Mouse (Mus musculus) liver, embryonic 13.5 days (tissue): ENCODE measurements at regions not wholly inside any gene's neighbourhood (a gene's known extent, or its start where the extent isn't known, plus 50 kb on each side); places are given as distances from the start of the nearest gene placed in this dataset.
A peak's percentile ranks its signal among the peaks of the same experiment; 100 is the strongest.

Experiments used
- ATAC-seq: fragments of 200-750 bp; cut with Nextera tagmentation; 2 replicates; pipeline ENCODE4 v1.8.0; 2017; ENCODE audit warnings: low read depth, mild to moderate bottlenecking, moderate number of reproducible peaks, moderate library complexity
- DNase-seq: peaks from one replicate; pipeline ENCODE4 v3.0.0; 2022
- H3K27ac ChIP-seq: fragments of 300-500 bp; sonication (generic); 2 replicates; pipeline ENCODE4 v1.5.1; 2015; ENCODE audit warnings: moderate library complexity, mild to moderate bottlenecking, inconsistent platforms
- H3K27me3 ChIP-seq: fragments of 300-500 bp; sonication (generic); 2 replicates; pipeline ENCODE4 v1.6.1; 2015; ENCODE audit warnings: mild to moderate bottlenecking, inconsistent platforms
- H3K36me3 ChIP-seq: fragments of 300-500 bp; sonication (generic); 2 replicates; pipeline ENCODE4 v1.6.1; 2015; ENCODE audit warnings: mild to moderate bottlenecking, inconsistent platforms
- H3K4me1 ChIP-seq: fragments of 300-500 bp; sonication (generic); replicated peaks from 2 replicates; pipeline ENCODE4 v1.6.1; 2015; ENCODE audit warnings: inconsistent platforms
- H3K4me2 ChIP-seq: fragments of 300-500 bp; sonication (generic); 2 replicates; pipeline ENCODE4 v1.6.1; 2015; ENCODE audit warnings: inconsistent platforms, mild to moderate bottlenecking, moderate library complexity
- H3K4me3 ChIP-seq: fragments of 300-500 bp; sonication (generic); replicated peaks from 2 replicates; pipeline ENCODE4 v1.5.1; 2015; ENCODE audit warnings: mild to moderate bottlenecking, inconsistent platforms
- H3K9ac ChIP-seq: fragments of 300-500 bp; sonication (generic); 2 replicates; pipeline ENCODE4 v1.6.1; 2015; ENCODE audit warnings: mild to moderate bottlenecking, inconsistent platforms
- H3K9me3 ChIP-seq: fragments of 300-500 bp; sonication (generic); replicated peaks from 2 replicates; pipeline ENCODE4 v1.6.1; 2016; ENCODE audit warnings: inconsistent platforms
- WGBS: fragments of 180-500 bp; shearing (Covaris S2); methylation state at CpG from one replicate; pipeline ENCODE4 v1.1.7; 2015; ENCODE audit not compliant: insufficient replicate concordance; 5-methylcytosine and 5-hydroxymethylcytosine counted together

DNA sequence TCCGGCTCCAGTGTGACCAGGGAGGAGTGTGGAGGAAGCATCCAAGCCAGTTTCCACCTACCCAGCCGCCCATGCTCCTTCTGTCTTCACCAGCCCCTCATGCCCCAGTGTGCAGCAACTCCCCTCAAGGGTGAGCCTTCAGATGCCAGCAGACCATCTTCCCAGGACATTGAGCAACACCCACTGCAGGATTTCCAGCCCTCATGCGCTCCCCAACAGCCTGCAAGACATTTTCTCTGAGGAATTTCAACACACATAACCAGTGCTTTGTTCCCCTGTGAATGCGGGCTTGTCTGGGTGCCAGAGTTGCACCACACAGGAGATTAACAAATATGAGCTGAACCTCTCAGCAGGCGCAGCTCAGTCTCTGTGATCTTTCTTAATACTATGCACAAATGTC is 489.3 kb upstream of the Gm10131 start:
- no peaks in the 10 kb centered on the region for H3K27me3 ChIP-seq
- DNase-seq = no peak
- no peaks in the 10 kb centered on the region for H3K4me1 ChIP-seq
- WGBS = 63% methylated on average over 5 of the region's 5 CpGs
- H3K4me2 ChIP-seq = no peak overlapping the region
- no peak overlapping the region for H3K9ac ChIP-seq
- H3K4me3 ChIP-seq = no peak overlapping the region
- no peak for ATAC-seq
- H3K27ac ChIP-seq = no peak overlapping the region
- H3K9me3 ChIP-seq = no peaks in the 10 kb centered on the region
- H3K36me3 ChIP-seq = no peaks in the 10 kb centered on the region

DNA sequence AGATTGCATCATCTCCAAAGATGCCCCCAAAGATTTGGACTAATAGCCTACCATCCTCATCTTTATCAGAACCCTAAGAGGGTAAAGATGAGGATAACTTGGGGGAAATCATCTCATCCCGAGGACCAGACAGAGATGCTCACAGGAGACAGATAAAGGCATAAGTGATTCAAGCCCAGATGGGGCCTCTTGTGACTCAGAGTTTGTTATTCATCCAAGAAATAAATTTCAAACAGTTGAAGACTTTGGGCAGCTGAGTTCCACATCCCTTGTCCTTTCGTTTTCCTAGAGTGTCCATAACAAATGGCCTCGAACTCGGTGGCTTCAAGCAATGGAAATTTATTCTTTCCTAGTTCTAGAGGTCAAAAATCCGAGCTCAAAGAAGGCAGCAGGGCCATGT is 485.1 kb upstream of the Gm10131 start:
- no peaks in the 10 kb centered on the region for H3K27me3 ChIP-seq
- H3K9ac ChIP-seq = no peak overlapping the region
- H3K4me1 ChIP-seq = no peaks in the 10 kb centered on the region
- 53% methylated on average over 5 of the region's 5 CpGs for WGBS
- ATAC-seq (no peak), DNase-seq (no peak)
- H3K4me3 ChIP-seq = no peak overlapping the region
- H3K36me3 ChIP-seq = no peaks in the 10 kb centered on the region
- H3K27ac ChIP-seq = no peak overlapping the region
- no peak overlapping the region for H3K4me2 ChIP-seq
- no peaks in the 10 kb centered on the region for H3K9me3 ChIP-seq

DNA sequence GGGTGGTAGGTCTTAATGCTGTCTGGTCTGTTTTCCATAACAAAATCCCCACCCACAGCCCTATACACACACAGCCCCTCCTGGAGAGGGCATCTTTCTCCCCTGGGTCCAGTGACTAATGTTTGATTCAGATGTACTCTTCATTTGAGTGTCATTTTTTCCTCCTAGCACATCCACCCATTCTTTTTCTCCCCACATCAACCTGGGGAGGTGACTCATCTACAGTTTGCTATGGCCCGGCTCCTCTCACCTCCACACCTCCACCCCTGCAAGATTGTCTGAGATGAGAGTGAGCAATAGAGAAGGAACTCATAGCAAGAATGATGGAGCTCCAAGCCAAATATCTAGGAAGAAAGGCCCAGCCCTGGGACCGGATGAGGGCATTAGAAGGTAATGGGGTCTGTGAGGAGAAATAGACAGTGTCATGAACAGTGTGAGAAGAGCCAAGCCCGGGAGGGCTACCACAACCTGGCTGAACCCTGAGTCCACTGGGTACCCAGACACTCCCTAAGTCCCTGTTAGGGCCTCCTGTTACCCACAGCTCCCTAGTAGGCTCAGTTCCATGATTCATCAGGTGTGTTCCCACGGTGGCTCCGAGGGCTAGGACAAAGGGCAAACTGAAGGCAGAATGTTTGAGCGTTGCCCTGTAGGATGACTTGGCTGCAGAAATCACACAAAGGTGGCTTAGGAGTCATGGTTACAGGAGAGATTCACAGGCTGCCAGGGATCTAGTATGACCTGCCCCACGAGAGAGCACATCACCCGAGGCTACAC is 479.6 kb upstream of the Gm10131 start:
- no peak for ATAC-seq
- H3K9me3 ChIP-seq = no peaks in the 10 kb centered on the region
- WGBS = 73% methylated on average over 8 of the region's 8 CpGs

DNA sequence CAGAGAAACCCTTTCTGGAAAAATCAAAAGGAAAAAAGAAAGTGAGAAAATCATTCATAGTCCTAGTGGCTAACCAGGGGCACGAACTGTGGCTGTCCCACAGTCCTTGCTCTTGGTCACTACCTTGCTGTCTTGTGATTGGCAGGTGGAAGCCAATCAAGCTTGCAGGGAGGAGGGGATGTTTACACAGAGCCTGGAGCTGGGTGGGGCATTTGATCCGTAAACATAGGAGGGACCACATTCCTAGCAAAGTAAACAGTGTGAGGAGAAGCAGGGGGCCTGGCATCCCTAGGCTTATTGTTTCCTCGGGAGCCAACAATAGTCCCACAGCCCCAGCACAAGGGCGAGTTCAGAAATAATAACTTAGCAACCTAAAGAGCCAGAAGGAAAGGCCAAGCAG is 466.5 kb upstream of the Gm10131 start:
- H3K4me3 ChIP-seq = no peak overlapping the region
- H3K27me3 ChIP-seq = no peaks in the 10 kb centered on the region
- H3K4me1 ChIP-seq = no peaks in the 10 kb centered on the region; the same call in 1 of the 2 replicates
- 30% methylated on average over 4 of the region's 4 CpGs for WGBS
- no peak overlapping the region for H3K27ac ChIP-seq
- H3K36me3 ChIP-seq = no peaks in the 10 kb centered on the region
- ATAC-seq (no peak), DNase-seq (no peak)
- no peak overlapping the region for H3K9ac ChIP-seq
- no peaks in the 10 kb centered on the region for H3K9me3 ChIP-seq
- H3K4me2 ChIP-seq = no peak overlapping the region

More for the DNA sequence above, 479.6 kb upstream of the Gm10131 start:
- Histone ChIP-seq H3K4me2 (no peak overlapping the region), H3K27ac (no peak overlapping the region), H3K9ac (no peak overlapping the region), H3K4me3 (no peak overlapping the region), H3K27me3 (no peaks in the 10 kb centered on the region), H3K4me1 (no peaks in the 10 kb centered on the region), H3K36me3 (no peaks in the 10 kb centered on the region)
- no peak for DNase-seq

DNA sequence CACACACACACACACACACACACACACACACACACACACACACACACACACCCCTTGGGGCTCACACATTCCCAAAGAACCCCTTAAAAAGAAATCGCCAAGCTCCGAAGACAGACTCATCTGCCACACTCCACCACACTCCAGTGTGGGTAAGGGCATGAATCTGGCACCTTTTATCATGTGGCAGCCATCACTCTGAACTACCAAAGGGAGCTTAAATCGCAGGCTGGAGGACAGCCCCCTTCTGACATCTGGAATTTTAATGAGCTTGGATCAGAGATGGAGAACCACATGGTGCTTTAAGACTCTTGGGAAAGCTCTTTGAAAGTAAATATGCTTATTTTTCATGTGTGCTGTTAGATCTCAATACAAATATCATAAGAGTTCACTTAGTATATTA is 462.5 kb upstream of the Gm10131 start:
- Histone ChIP-seq H3K27me3 (no peaks in the 10 kb centered on the region), H3K27ac (no peak overlapping the region), H3K36me3 (no peaks in the 10 kb centered on the region), H3K4me1 (no peaks in the 10 kb centered on the region; the same call in 1 of the 2 replicates), H3K4me3 (no peak overlapping the region), H3K9me3 (no peaks in the 10 kb centered on the region), H3K9ac (no peak overlapping the region), H3K4me2 (no peak overlapping the region)
- DNase-seq = no peak
- no peak for ATAC-seq
- 70% methylated on average over 3 of the region's 3 CpGs for WGBS

DNA sequence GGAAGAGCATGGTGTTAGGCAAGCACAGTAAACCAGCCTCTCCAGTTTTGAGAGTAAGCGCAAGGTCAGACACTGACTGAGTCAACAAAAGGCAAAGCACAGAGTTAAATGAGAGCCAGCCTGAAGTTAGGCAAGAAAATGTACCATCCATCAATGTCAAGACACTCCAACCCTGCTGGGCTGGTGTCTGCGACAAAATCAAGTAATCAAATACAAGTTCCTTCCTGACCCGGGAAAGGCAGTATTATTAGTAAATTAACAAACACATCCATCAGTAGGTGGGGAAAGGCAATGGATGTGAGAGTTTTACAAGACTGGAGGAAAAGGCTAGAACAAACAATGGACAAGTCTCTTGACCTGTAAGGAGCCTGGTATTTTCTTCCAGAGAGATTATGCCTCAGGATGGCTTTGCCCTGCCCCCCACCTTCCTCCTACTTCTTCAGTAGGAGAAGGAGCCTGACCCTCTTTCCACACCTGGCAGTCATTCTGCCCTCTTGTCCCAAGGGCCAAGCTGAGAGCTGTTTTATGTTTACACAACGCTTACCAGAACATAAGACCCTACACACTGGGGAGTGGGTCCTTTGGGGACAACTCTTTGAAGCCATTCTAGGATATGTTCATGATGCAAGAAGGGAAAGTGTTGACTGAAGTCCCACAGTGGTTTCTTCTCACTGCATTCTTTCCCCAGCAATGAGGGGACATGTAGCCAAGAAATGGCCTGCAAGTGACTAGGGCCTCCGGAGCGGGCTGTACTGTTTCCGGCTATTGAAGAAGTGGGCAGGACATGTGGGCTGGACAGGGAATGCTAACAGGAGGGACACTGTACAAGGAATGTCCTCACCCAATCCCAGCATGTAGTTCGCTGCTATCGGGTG is 461.7 kb upstream of the Gm10131 start:
- ATAC-seq (no peak), DNase-seq (no peak)
- H3K4me2 ChIP-seq = no peak overlapping the region
- no peaks in the 10 kb centered on the region; the same call in 1 of the 2 replicates for H3K4me1 ChIP-seq
- no peak overlapping the region for H3K4me3 ChIP-seq
- no peaks in the 10 kb centered on the region for H3K27me3 ChIP-seq
- H3K9ac ChIP-seq = no peak overlapping the region
- 52% methylated on average over 9 of the region's 9 CpGs for WGBS
- no peaks in the 10 kb centered on the region for H3K36me3 ChIP-seq
- H3K9me3 ChIP-seq = no peaks in the 10 kb centered on the region
- H3K27ac ChIP-seq = no peak overlapping the region

DNA sequence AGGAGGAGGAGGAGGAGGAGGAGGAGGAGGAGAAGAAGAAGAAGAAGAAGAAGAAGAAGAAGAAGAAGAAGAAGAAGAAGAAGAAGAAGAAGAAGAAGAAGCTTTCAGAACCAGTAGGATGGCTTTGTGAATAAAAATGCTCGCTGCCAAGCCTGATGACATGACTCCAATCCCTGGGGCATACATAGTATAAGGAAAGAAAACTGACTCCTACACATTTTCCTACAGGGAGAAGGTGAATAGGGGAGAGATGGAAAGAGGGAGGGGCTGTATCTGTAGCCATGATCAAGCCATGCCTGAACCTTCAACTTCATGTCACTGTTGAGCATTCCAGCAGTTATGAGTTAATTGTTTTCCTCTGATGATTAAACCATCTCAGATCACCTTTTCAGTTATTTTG is 460.2 kb upstream of the Gm10131 start:
- no peaks in the 10 kb centered on the region for H3K27me3 ChIP-seq
- no peaks in the 10 kb centered on the region for H3K9me3 ChIP-seq
- H3K4me3 ChIP-seq = no peak overlapping the region
- H3K27ac ChIP-seq = no peak overlapping the region
- DNase-seq (no peak), ATAC-seq (no peak)
- H3K36me3 ChIP-seq = no peaks in the 10 kb centered on the region
- no peak overlapping the region for H3K4me2 ChIP-seq
- 74% methylated on average over 1 of the region's 1 CpGs for WGBS
- no peak overlapping the region for H3K9ac ChIP-seq
- H3K4me1 ChIP-seq = no peaks in the 10 kb centered on the region; the same call in 1 of the 2 replicates

DNA sequence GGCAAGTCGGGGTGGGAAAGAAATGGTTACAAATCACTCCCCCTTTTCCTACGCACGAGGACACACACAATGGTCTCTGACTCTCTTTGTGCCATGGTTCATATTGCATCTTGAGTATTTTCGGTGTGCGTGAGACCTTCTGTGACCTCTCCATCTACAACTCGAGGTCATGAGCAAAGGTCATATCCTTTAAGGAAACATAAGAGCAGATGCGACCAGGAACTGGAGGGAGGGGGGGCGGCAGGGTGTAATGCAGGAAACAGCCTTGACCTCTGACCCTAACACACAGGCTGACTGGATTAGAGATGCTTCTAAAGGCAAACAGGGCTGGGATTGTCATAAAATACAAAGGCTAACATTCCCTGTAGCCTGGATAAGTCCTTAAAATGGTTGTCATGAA is 450.7 kb upstream of the Gm10131 start:
- no peak overlapping the region for H3K9ac ChIP-seq
- ATAC-seq = no peak
- no peaks in the 10 kb centered on the region for H3K9me3 ChIP-seq
- no peak overlapping the region for H3K27ac ChIP-seq
- DNase-seq = no peak
- no peak overlapping the region for H3K4me3 ChIP-seq
- no peaks in the 10 kb centered on the region for H3K27me3 ChIP-seq
- no peaks in the 10 kb centered on the region for H3K36me3 ChIP-seq
- WGBS = 40% methylated on average over 8 of the region's 8 CpGs
- no peak overlapping the region for H3K4me2 ChIP-seq
- no peaks in the 10 kb centered on the region for H3K4me1 ChIP-seq

DNA sequence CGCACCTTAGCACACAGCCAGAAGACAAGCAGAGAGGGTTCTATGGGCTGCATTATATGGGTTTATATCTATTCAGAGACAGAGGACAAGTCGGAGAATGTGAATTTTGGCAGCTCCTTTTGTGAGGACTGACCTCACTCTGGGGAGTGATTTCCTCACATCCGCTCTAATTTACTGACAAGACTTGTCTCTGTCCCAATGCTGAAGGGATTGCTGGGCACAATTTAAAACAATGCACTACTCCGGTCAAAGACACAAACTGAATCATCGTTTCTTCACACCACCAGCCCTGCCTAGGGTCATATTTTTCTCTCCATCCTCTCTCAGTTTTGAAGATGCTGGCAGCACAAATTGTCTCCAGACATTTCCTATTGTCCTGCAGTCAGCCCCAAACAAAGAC is 438.2 kb upstream of the Gm10131 start:
- H3K4me1 ChIP-seq = no peaks in the 10 kb centered on the region
- no peak for DNase-seq
- H3K9me3 ChIP-seq = no peaks in the 10 kb centered on the region
- 67% methylated on average over 5 of the region's 5 CpGs for WGBS
- H3K27ac ChIP-seq = no peak overlapping the region
- H3K4me3 ChIP-seq = no peak overlapping the region
- H3K9ac ChIP-seq = no peak overlapping the region
- H3K36me3 ChIP-seq = no peaks in the 10 kb centered on the region
- no peak for ATAC-seq
- H3K4me2 ChIP-seq = no peak overlapping the region
- H3K27me3 ChIP-seq = no peaks in the 10 kb centered on the region

DNA sequence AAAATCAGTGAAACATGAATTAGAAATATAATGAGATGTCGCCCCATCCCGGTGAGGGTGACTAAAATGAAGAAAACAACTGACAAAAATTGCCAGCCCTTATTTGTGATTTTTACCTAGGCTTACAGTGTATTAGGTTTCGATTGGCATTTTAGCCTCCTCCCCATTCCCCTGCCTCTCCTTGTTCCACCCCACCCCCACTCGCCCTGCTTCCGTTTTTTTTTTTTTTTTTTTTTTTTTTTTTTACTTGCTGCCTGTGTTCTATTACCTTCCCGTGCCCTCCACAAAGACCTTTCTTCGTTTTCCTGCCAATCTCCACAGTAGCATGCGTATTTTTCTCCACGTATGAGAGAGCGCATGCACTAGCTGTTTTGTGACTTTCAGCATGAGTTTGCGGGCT is 435.3 kb upstream of the Gm10131 start:
- 15% methylated on average over 11 of the region's 11 CpGs for WGBS

DNA sequence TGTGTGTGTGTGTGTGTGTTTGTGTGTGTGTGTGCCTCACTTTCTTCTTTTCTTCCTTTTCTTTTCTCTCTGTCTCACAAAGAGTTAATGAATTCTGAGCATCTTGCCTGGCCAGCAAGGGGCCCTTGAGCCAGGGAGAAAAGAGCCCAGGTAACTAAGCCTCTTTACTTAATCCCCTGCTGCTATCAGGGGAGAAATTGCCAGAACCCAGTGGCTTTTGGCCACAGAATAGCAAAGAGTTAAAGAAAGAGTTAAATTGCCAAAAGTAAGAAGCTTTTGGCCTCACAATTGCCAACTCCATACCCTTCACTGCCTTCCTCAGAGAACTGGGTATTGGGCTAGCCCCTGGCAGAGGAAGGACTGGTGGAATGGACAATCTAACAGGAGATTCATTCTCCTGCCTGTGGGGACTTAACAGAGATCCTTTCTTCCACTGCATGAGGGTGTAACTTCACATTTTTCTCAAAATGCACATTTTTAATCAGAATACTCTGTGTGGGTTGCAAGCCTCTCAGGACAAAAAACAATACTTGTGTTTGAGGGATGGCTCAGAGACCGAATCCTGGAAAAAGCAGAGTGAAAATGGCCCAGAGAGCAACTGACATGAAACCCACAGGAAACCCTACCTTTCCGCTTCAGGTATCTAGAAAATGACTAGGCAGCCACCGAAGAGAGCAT is 431.0 kb upstream of the Gm10131 start:
- WGBS = 62% methylated on average over 3 of the region's 3 CpGs
- no peaks in the 10 kb centered on the region for H3K36me3 ChIP-seq
- no peaks in the 10 kb centered on the region for H3K27me3 ChIP-seq
- H3K9me3 ChIP-seq = no peaks in the 10 kb centered on the region
- no peak overlapping the region for H3K4me2 ChIP-seq
- DNase-seq = no peak
- H3K4me3 ChIP-seq = no peak overlapping the region
- H3K4me1 ChIP-seq = no peaks in the 10 kb centered on the region
- no peak overlapping the region for H3K9ac ChIP-seq
- ATAC-seq = no peak
- H3K27ac ChIP-seq = no peak overlapping the region

More for the DNA sequence above, 435.3 kb upstream of the Gm10131 start:
- ATAC-seq = no peak
- no peak overlapping the region for H3K27ac ChIP-seq
- H3K36me3 ChIP-seq = no peaks in the 10 kb centered on the region
- no peaks in the 10 kb centered on the region for H3K4me1 ChIP-seq
- no peak for DNase-seq
- no peak overlapping the region for H3K4me3 ChIP-seq
- no peaks in the 10 kb centered on the region for H3K9me3 ChIP-seq
- H3K9ac ChIP-seq = no peak overlapping the region
- H3K4me2 ChIP-seq = 0 out of 2 replicates have a peak overlapping the region, but pooled peaks have one; percentile 20
- no peaks in the 10 kb centered on the region for H3K27me3 ChIP-seq
